Mouse (Mus musculus): Measurements from ENCODE around the gene Ccl2. TPM values are rescaled to one million over a fixed set of nuclear protein-coding genes. Genes with fewer than 3 reads are reported as not detected.

Ccl2 gene
- polyA plus RNA-seq, 1 experiment from 2014 or later, result 8.0 TPM

DNA sequence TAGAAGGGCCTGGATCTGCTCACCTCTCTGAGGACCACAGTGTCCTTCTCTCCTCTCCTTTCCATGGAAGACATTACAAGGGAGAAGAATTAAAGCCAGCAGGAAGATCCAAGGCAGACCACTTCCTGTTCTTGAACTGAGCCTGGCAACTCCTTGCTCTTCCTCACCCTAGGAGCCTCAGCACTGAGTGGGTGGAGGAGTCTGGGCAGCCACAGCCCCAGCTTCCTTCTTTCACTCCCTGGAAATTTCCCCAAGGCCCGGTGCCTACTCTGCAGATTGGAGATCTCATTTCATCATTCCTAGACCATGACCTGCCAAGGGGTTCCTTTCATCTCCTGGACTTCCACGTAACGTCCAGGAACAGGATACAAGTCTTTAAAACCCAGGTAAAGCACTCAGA lies 37.6 kb downstream of the Ccl2 start:
- H3K4me2 ChIP-seq, result no peak overlapping the region
- no peak overlapping the region for H3K9ac ChIP-seq
- no peaks in the 10 kb centered on the region for H3K9me3 ChIP-seq
- no peak overlapping the region for H3K4me3 ChIP-seq
- no peak for ATAC-seq (ENCODE audit: insufficient number of reproducible peaks, low FRiP score, low TSS enrichment, low read depth)
- no peak overlapping the region for H3K27ac ChIP-seq
- H3K36me3 ChIP-seq, result no peaks in the 10 kb centered on the region
- no peaks in the 10 kb centered on the region for H3K27me3 ChIP-seq
- WGBS, result 63% methylated on average over 3 of the region's 3 CpGs
- H3K4me1 ChIP-seq, result no peaks in the 10 kb centered on the region

GRCm38 (mm10) chr11:82073686-82074085 lies 38.3 kb downstream of the Ccl2 start:
- no peak for ATAC-seq (ENCODE audit: insufficient number of reproducible peaks, low FRiP score, low TSS enrichment, low read depth)
- H3K4me2 ChIP-seq, result no peak overlapping the region
- no peaks in the 10 kb centered on the region for H3K27me3 ChIP-seq
- 81% methylated on average over 3 of the region's 3 CpGs for WGBS
- no peak overlapping the region for H3K9ac ChIP-seq
- no peaks in the 10 kb centered on the region for H3K36me3 ChIP-seq
- no peaks in the 10 kb centered on the region for H3K9me3 ChIP-seq
- H3K27ac ChIP-seq, result no peak overlapping the region
- no peaks in the 10 kb centered on the region for H3K4me1 ChIP-seq
- H3K4me3 ChIP-seq, result no peak overlapping the region

GRCm38 (mm10) chr11:82077031-82077430 lies 41.7 kb downstream of the Ccl2 start:
- WGBS, result 50% methylated on average over 3 of the region's 3 CpGs
- Histone ChIP-seq H3K4me2 (no peak overlapping the region), H3K4me3 (no peak overlapping the region), H3K36me3 (no peaks in the 10 kb centered on the region), H3K4me1 (no peaks in the 10 kb centered on the region), H3K9me3 (no peaks in the 10 kb centered on the region), H3K27me3 (no peaks in the 10 kb centered on the region), H3K9ac (no peak overlapping the region), H3K27ac (no peak overlapping the region)
- ATAC-seq (ENCODE audit: insufficient number of reproducible peaks, low FRiP score, low TSS enrichment, low read depth), result no peak

GRCm38 (mm10) chr11:82078136-82078730 lies 42.9 kb downstream of the Ccl2 start:
- Histone ChIP-seq H3K4me2 (no peak overlapping the region), H3K36me3 (no peaks in the 10 kb centered on the region), H3K9ac (no peak overlapping the region), H3K27me3 (no peaks in the 10 kb centered on the region), H3K27ac (no peak overlapping the region), H3K4me3 (no peak overlapping the region), H3K4me1 (no peaks in the 10 kb centered on the region), H3K9me3 (no peaks in the 10 kb centered on the region)
- ATAC-seq (ENCODE audit: insufficient number of reproducible peaks, low FRiP score, low TSS enrichment, low read depth), result no peak

DNA sequence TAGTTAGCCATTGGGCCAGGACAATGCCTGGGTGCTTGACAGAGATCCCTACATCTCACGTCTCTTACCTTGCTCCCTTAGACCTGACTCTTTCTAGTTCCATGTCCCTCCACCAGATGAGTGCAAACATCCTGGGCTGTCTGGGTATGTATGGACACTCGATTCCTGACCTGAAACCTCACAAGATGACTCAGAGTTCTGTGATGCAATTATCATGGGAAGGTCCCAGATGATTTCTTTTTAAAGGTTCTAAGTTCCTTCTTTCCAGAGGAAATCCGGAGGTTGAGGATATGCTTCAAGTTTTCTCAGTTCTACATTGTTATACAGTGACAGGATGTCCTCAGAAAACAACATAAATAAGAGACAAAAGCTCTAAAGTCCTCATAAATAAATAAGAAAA lies 45.5 kb downstream of the Ccl2 start:
- no peak for ATAC-seq (ENCODE audit: insufficient number of reproducible peaks, low FRiP score, low TSS enrichment, low read depth)
- Histone ChIP-seq H3K4me3 (no peak overlapping the region), H3K4me1 (no peaks in the 10 kb centered on the region), H3K4me2 (no peak overlapping the region), H3K9ac (no peak overlapping the region), H3K36me3 (no peaks in the 10 kb centered on the region), H3K27me3 (no peaks in the 10 kb centered on the region), H3K27ac (no peak overlapping the region), H3K9me3 (no peaks in the 10 kb centered on the region)
- WGBS, result 83% methylated on average over 3 of the region's 3 CpGs

DNA sequence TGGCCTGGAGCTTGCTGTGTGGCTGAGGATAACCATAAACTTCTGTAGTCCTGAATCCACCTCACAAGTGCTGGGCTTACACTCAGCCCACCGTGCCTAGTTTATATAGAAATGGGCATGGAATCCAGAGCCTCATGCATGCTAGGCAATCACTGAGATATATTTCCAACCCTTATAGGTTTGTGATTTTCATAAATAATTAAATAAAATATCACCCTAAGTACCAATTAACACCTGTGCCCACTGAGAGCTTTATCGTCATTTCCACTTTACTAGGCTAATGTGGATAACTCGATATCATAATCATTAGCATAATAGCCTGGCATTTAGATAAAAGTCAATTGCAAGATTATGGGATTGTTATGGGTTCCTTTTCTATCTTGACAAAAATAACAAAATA lies 49.0 kb downstream of the Ccl2 start:
- no peak for ATAC-seq (ENCODE audit: insufficient number of reproducible peaks, low FRiP score, low TSS enrichment, low read depth)

More for the DNA sequence above, 49.0 kb downstream of the Ccl2 start:
- H3K4me3 ChIP-seq, result no peak overlapping the region
- no peaks in the 10 kb centered on the region for H3K27me3 ChIP-seq
- H3K4me1 ChIP-seq, result no peaks in the 10 kb centered on the region
- no peak overlapping the region for H3K9ac ChIP-seq
- WGBS, result 86% methylated on average over 3 of the region's 3 CpGs
- H3K27ac ChIP-seq, result no peak overlapping the region
- H3K4me2 ChIP-seq, result no peak overlapping the region
- H3K9me3 ChIP-seq, result no peaks in the 10 kb centered on the region
- H3K36me3 ChIP-seq, result no peaks in the 10 kb centered on the region

Other genes starting within 250 kb of the Ccl2 start
- gene 5530401A14Rik, start 174.9 kb upstream of the Ccl2 start, polyA plus RNA-seq (2015; fragmentation: Nextera tagmentation; extraction: Ambion mirVana), result not detected in 2 replicates
- gene Asic2, start 67.1 kb upstream of the Ccl2 start, polyA plus RNA-seq (2015; fragmentation: Nextera tagmentation; extraction: Ambion mirVana), result 0.17 and 0.51 TPM in 2 replicates
- gene Gm17268, start 3.0 kb downstream of the Ccl2 start, polyA plus RNA-seq (2015; fragmentation: Nextera tagmentation; extraction: Ambion mirVana), result not detected in 2 replicates
- 5.4 TPM in 2 replicates for gene Ccl7, start 10.1 kb downstream of the Ccl2 start, polyA plus RNA-seq (2015; fragmentation: Nextera tagmentation; extraction: Ambion mirVana)
- 6.0 and 8.4 TPM in 2 replicates for gene Ccl11, start 22.3 kb downstream of the Ccl2 start, polyA plus RNA-seq (2015; fragmentation: Nextera tagmentation; extraction: Ambion mirVana)
- 6.3 TPM in 2 replicates for gene Ccl12, start 66.3 kb downstream of the Ccl2 start, polyA plus RNA-seq (2015; fragmentation: Nextera tagmentation; extraction: Ambion mirVana)
- gene Ccl8, start 79.6 kb downstream of the Ccl2 start, polyA plus RNA-seq (2015; fragmentation: Nextera tagmentation; extraction: Ambion mirVana), result not detected in 2 replicates